Mouse (Mus musculus) liver, embryonic 14.5 days (tissue): ENCODE data around the gene Sdccag8. TPM values are rescaled to one million over a fixed set of nuclear protein-coding genes. Genes with fewer than 3 reads are reported as not detected.

Experiments used
- ATAC-seq: fragments of 200-750 bp; cut with Nextera tagmentation; 2 replicates; pipeline ENCODE4 v1.8.0; 2017; ENCODE audit warnings: moderate number of reproducible peaks, mild to moderate bottlenecking, moderate library complexity; ENCODE audit not compliant: insufficient read depth
- DNase-seq, 3 experiments: peaks; one replicate each; pipeline ENCODE4 v3.0.0-alpha.2; 2012 to 2013; ENCODE audit warnings: low read depth in 3 of 3, low spot score in 3 of 3
- H3K27ac ChIP-seq: fragments of 300-500 bp; sonication (generic); 2 replicates; pipeline ENCODE4 v1.5.1; 2014; ENCODE audit warnings: moderate library complexity, mild to moderate bottlenecking, control low read depth, inconsistent platforms
- H3K27me3 ChIP-seq: fragments of 300-500 bp; sonication (generic); 2 replicates; pipeline ENCODE4 v1.6.1; 2014; ENCODE audit warnings: mild to moderate bottlenecking, low read length, moderate library complexity; ENCODE audit not compliant: control insufficient read depth, insufficient read depth
- H3K36me3 ChIP-seq: fragments of 300-500 bp; sonication (generic); replicated peaks from 2 replicates; pipeline ENCODE4 v1.6.1; 2014; ENCODE audit warnings: low read depth; ENCODE audit not compliant: control insufficient read depth, insufficient read depth
- H3K4me1 ChIP-seq, 2 experiments: fragments of 200-500 bp in 1 of 2; fragments of 300-500 bp in 1 of 2; sonication (generic) in 1 of 2; replicated peaks; 2 replicates each; pipeline ENCODE4 v1.6.1; 2012 to 2014; ENCODE audit warnings: antibody characterized with exemption in 1 of 2, inconsistent platforms in 1 of 2, low read length in 1 of 2; ENCODE audit not compliant: control insufficient read depth in 2 of 2, insufficient read depth in 2 of 2
- H3K4me2 ChIP-seq: fragments of 300-500 bp; sonication (generic); 2 replicates; pipeline ENCODE4 v1.6.1; 2014; ENCODE audit warnings: low read depth, mild to moderate bottlenecking, control low read depth, moderate library complexity
- H3K4me3 ChIP-seq, 2 experiments: fragments of 200-500 bp in 1 of 2; fragments of 300-500 bp in 1 of 2; sonication (generic) in 1 of 2; 2 replicates each; pipeline ENCODE4 v1.5.1; 2012 to 2014; ENCODE audit warnings: low read depth in 2 of 2, low read length in 2 of 2, mild to moderate bottlenecking in 2 of 2, control low read depth in 1 of 2, inconsistent platforms in 1 of 2, moderate library complexity in 1 of 2; ENCODE audit not compliant: insufficient read depth in 1 of 2
- H3K9ac ChIP-seq: fragments of 300-500 bp; sonication (generic); replicated peaks from 2 replicates; pipeline ENCODE4 v1.6.1; 2014; ENCODE audit warnings: mild to moderate bottlenecking, control low read depth, moderate library complexity
- H3K9me3 ChIP-seq: fragments of 300-500 bp; sonication (generic); 2 replicates; pipeline ENCODE4 v1.6.1; 2016; ENCODE audit warnings: low read length, mixed read lengths; ENCODE audit not compliant: control insufficient read depth
- CTCF ChIP-seq: IDR thresholded peaks from 2 replicates; pipeline ENCODE4 v1.5.1; 2016; ENCODE audit warnings: antibody characterized with exemption, low read depth, control low read depth
- EP300 ChIP-seq: IDR thresholded peaks from 2 replicates; pipeline ENCODE4 v1.6.1; 2016; ENCODE audit warnings: antibody characterized with exemption, low read depth
- WGBS: fragments of 180-500 bp; shearing (Covaris S2); extraction: QIAGEN DNeasy Blood & Tissue Kit; methylation state at CpG from one replicate; pipeline ENCODE4 v1.1.7; 2014; ENCODE audit not compliant: insufficient replicate concordance; 5-methylcytosine and 5-hydroxymethylcytosine counted together
- polyA plus RNA-seq, 2 experiments: library from polyadenylated mRNA; depleted of rRNA in 1 of 2; stranded (reverse) in 1 of 2; unstranded in 1 of 2; fragments of >200 nt; fragmentation: Nextera tagmentation in 1 of 2; extraction: Ambion mirVana in 1 of 2; gene quantifications; 2 replicates each; pipeline versions ENCODE4 v1.2.1 to v1.2.3; 2012 to 2014

Gene Sdccag8
- polyA plus RNA-seq, 2 experiments: 2.7 to 5.1 TPM

DNA sequence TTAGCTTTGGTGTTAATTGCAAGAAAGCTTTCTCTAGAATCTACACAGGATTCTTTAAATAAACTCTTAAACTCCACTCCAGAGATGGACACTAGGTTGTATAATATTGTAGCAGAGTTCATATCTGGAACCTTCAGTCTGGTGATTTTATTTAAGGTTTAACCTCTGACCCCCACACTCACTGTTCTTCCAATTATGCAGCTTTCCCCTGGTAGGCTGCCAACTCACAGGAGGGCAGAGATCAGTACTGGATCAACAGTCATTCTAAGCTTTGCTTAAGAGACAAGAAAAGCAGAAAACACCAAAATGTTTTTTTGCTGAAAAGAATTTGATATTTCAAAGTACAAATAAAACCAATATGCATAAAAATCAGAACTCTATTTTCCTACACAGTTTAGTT is 231.4 kb downstream of the Sdccag8 start:
- DNase-seq: peak; percentile 13 to 22 (median 17)
- H3K4me2 ChIP-seq: no peak overlapping the region
- H3K27me3 ChIP-seq: no peaks in the 10 kb centered on the region
- no peak overlapping the region for H3K9ac ChIP-seq
- TF ChIP-seq EP300 (no peak), CTCF (no peak)
- no peaks in the 10 kb centered on the region for H3K36me3 ChIP-seq
- H3K27ac ChIP-seq: no peak overlapping the region
- ATAC-seq: peak; percentile 52; the same call in 1 of the 2 replicates
- H3K9me3 ChIP-seq: no peaks in the 10 kb centered on the region
- no peaks in the 10 kb centered on the region for H3K4me1 ChIP-seq
- H3K4me3 ChIP-seq: no peak overlapping the region

DNA sequence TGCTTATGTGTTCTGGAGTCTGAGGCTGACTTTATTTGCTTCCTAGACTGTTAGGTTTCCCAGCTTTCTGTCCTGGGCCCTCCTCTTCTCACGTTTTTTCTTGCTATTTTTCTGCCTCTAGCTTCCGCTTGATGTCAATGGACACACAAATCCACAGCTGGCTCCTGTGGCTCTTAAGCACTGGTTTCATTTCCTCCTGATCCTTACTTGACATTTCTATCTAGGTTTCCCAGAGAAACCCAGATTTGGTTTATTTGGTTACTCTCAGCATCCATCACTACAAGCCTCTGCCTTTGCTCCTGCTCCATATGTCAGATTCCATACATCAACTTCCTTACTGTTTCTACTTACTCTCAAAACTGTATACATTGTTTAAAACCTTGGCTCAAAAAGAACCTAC is 232.5 kb downstream of the Sdccag8 start:
- no peak overlapping the region for H3K4me3 ChIP-seq
- H3K9ac ChIP-seq: no peak overlapping the region
- no peak for ATAC-seq
- H3K4me1 ChIP-seq: no peaks in the 10 kb centered on the region
- H3K4me2 ChIP-seq: no peak overlapping the region
- H3K36me3 ChIP-seq: no peaks in the 10 kb centered on the region
- no peak for DNase-seq
- no peaks in the 10 kb centered on the region for H3K27me3 ChIP-seq
- H3K27ac ChIP-seq: no peak overlapping the region
- no peaks in the 10 kb centered on the region for H3K9me3 ChIP-seq
- TF ChIP-seq EP300: no peak
- no peak for TF ChIP-seq CTCF
- 54% methylated on average over 2 of the region's 2 CpGs for WGBS

DNA sequence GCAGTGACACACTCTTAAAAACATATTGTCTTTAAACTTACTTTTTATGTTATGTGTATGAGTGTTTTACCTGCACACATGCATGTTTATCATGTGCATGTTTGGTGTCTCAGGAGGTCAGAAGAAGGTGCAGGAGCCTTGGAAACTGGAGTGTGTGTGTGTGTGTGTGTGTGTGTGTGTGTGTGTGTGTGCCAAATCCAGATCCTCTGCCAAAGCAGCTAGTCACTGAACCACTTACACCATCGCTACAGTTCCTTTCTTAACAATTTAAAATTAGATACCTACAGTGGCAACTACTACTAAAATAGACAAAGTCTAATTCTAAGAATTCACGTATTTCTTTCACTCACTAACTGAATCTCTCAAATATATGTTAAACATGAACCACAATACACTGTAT is 234.3 kb downstream of the Sdccag8 start:
- ATAC-seq (no peak), DNase-seq (no peak)
- Histone ChIP-seq H3K4me1 (no peaks in the 10 kb centered on the region), H3K4me3 (no peak overlapping the region), H3K9me3 (no peaks in the 10 kb centered on the region), H3K36me3 (no peaks in the 10 kb centered on the region), H3K27me3 (no peaks in the 10 kb centered on the region), H3K9ac (no peak overlapping the region), H3K27ac (no peak overlapping the region), H3K4me2 (no peak overlapping the region)
- TF ChIP-seq CTCF (no peak), EP300 (no peak)
- 67% methylated on average over 2 of the region's 2 CpGs for WGBS

DNA sequence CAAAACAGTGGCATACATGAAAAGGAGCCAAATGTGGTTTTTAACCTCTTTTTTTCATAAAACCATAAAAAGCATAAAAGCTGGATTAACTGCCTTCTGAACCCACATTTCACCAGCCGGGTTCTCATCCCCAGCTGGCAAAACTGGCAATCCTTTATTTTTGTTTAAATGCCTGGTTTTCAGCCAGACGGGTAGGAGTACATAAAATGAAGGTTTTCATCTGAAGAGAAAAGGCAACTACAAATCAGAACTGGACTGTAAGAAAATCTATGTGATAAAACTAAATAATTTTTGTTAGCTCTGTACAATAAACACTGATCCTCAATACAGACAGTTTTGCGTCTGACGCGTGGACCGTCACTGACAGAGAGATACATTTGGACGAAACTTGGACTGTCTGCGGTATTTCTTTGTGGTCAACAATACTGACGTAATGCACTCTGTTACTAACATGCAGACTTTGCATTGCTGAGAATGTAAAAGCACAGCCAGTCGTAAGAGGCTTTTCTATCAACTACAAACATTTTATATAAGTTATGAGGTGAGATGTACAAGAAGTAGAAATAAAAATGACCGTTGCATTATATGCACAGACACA is 237.0 kb downstream of the Sdccag8 start:
- TF ChIP-seq CTCF (no peak), EP300 (no peak)
- Histone ChIP-seq H3K4me2 (no peak overlapping the region), H3K9ac (no peak overlapping the region), H3K4me3 (no peak overlapping the region), H3K4me1 (no peaks in the 10 kb centered on the region), H3K27ac (no peak overlapping the region), H3K9me3 (no peaks in the 10 kb centered on the region), H3K27me3 (no peaks in the 10 kb centered on the region), H3K36me3 (no peaks in the 10 kb centered on the region)
- no peak for ATAC-seq
- WGBS: 73% methylated on average over 11 of the region's 11 CpGs
- DNase-seq: no peak

DNA sequence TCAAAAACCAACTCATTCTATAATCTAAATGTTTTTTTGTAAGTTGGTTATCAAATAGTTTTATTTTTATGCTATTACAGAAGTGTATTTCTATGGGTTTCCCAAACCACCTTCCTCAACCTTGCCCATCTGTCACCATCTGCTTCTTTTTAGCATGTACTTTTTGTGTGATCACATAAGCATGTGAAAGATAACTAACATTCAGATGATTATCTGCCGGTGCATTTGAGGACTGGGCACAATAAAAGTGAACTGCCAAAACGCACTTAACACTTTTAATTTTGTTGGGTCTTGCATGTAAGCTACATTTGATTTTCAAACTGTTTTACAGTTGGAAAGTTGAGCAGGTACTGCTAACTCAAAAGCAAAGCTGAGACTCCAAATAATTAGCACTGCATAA is 240.4 kb downstream of the Sdccag8 start:
- H3K4me2 ChIP-seq: no peak overlapping the region
- ATAC-seq (no peak), DNase-seq (no peak)
- H3K4me3 ChIP-seq: no peak overlapping the region
- no peaks in the 10 kb centered on the region for H3K4me1 ChIP-seq
- TF ChIP-seq EP300 (no peak), CTCF (no peak)
- no peak overlapping the region for H3K27ac ChIP-seq
- no peaks in the 10 kb centered on the region for H3K27me3 ChIP-seq
- no peaks in the 10 kb centered on the region for H3K9me3 ChIP-seq
- whole genome bisulfite sequencing: 53% methylated on average over 2 of the region's 2 CpGs
- no peaks in the 10 kb centered on the region for H3K36me3 ChIP-seq
- no peak overlapping the region for H3K9ac ChIP-seq
